Mouse (Mus musculus): ENCODE data around the gene Erbb3.

Erbb3 gene

GRCm38 (mm10) chr10:128613820-128614219 lies 24.4 kb upstream of the Erbb3 start:
- in situ Hi-C loops (cut with MboI; ENCODE audit: unreplicated experiment in 2 of 2), result loop anchor here (10.0 kb wide), 1 partner anchor 281 kb away; the partner anchor contains the start of gene Gdf11 (in 2 of the 2)

GRCm38 (mm10) chr10:128613154-128613440 lies 23.6 kb upstream of the Erbb3 start:
- in situ Hi-C loops (cut with MboI; ENCODE audit: unreplicated experiment in 2 of 2), result loop anchor here (10.0 kb wide), 1 partner anchor 282 kb away; the partner anchor contains the start of gene Gdf11 (in 2 of the 2)

- in situ Hi-C loops (cut with MboI; ENCODE audit: unreplicated experiment in 2 of 2), result loop anchor here (10.0 kb wide), 1 partner anchor 282 kb away; the partner anchor contains the start of gene Gdf11 (in 2 of the 2)
These were observed 23.1 kb upstream of the Erbb3 start for GRCm38 (mm10) chr10:128612433-128613153.

- in situ Hi-C loops (cut with MboI; ENCODE audit: unreplicated experiment in 2 of 2), result loop anchor here in 1 of 2 experiments (5.0 kb wide), 1 partner anchor 44 kb away; no protein-coding TSS in a partner anchor
These were observed 17.0 kb upstream of the Erbb3 start for GRCm38 (mm10) chr10:128606483-128606882.

- in situ Hi-C loops (cut with MboI; ENCODE audit: unreplicated experiment in 2 of 2), result loop anchor here in 1 of 2 experiments (5.0 kb wide), 1 partner anchor 40 kb away; no protein-coding TSS in a partner anchor
These were observed 13.1 kb upstream of the Erbb3 start for GRCm38 (mm10) chr10:128602470-128603128.

GRCm38 (mm10) chr10:128601499-128601898 lies 12.0 kb upstream of the Erbb3 start:
- in situ Hi-C loops (cut with MboI; ENCODE audit: unreplicated experiment in 2 of 2), result loop anchor here in 1 of 2 experiments (5.0 kb wide), 1 partner anchor 39 kb away; no protein-coding TSS in a partner anchor

- in situ Hi-C loops (cut with MboI; ENCODE audit: unreplicated experiment in 2 of 2), result no loop called here
These were observed 9.0 kb upstream of the Erbb3 start for GRCm38 (mm10) chr10:128598476-128598875.

GRCm38 (mm10) chr10:128592797-128593196 lies 3.3 kb upstream of the Erbb3 start:
- in situ Hi-C loops (cut with MboI; ENCODE audit: unreplicated experiment in 2 of 2), result no loop called here

- in situ Hi-C loops (cut with MboI; ENCODE audit: unreplicated experiment in 2 of 2), result no loop called here
These were observed 2.0 kb upstream of the Erbb3 start for GRCm38 (mm10) chr10:128591436-128591835.

- in situ Hi-C loops (cut with MboI; ENCODE audit: unreplicated experiment in 2 of 2), result no loop called here
These were observed 790 bp upstream of the Erbb3 start for GRCm38 (mm10) chr10:128590193-128590690.

GRCm38 (mm10) chr10:128588775-128589463 lies 533 bp downstream of the Erbb3 start:
- in situ Hi-C loops (cut with MboI; ENCODE audit: unreplicated experiment in 2 of 2), result no loop called here

- in situ Hi-C loops (cut with MboI; ENCODE audit: unreplicated experiment in 2 of 2), result no loop called here
These were observed 1.3 kb downstream of the Erbb3 start for GRCm38 (mm10) chr10:128588136-128588535.

- in situ Hi-C loops (cut with MboI; ENCODE audit: unreplicated experiment in 2 of 2), result no loop called here
These were observed 1.8 kb downstream of the Erbb3 start for GRCm38 (mm10) chr10:128587697-128588096.

GRCm38 (mm10) chr10:128587120-128587519 lies 2.3 kb downstream of the Erbb3 start:
- in situ Hi-C loops (cut with MboI; ENCODE audit: unreplicated experiment in 2 of 2), result no loop called here

- in situ Hi-C loops (cut with MboI; ENCODE audit: unreplicated experiment in 2 of 2), result no loop called here
These were observed 2.9 kb downstream of the Erbb3 start for GRCm38 (mm10) chr10:128586546-128586945.

- in situ Hi-C loops (cut with MboI; ENCODE audit: unreplicated experiment in 2 of 2), result no loop called here
These were observed 5.1 kb downstream of the Erbb3 start for GRCm38 (mm10) chr10:128584386-128584785.

- in situ Hi-C loops (cut with MboI; ENCODE audit: unreplicated experiment in 2 of 2), result no loop called here
These were observed 5.8 kb downstream of the Erbb3 start for GRCm38 (mm10) chr10:128583644-128584043.

GRCm38 (mm10) chr10:128579731-128580130 lies 9.7 kb downstream of the Erbb3 start:
- in situ Hi-C loops (cut with MboI; ENCODE audit: unreplicated experiment in 2 of 2), result no loop called here

- in situ Hi-C loops (cut with MboI; ENCODE audit: unreplicated experiment in 2 of 2), result no loop called here
These were observed 10.2 kb downstream of the Erbb3 start for GRCm38 (mm10) chr10:128579298-128579697.

- in situ Hi-C loops (cut with MboI; ENCODE audit: unreplicated experiment in 2 of 2), result no loop called here
These were observed 11.1 kb downstream of the Erbb3 start for GRCm38 (mm10) chr10:128578330-128578729.

GRCm38 (mm10) chr10:128575063-128575462 lies 14.4 kb downstream of the Erbb3 start:
- in situ Hi-C loops (cut with MboI; ENCODE audit: unreplicated experiment in 2 of 2), result no loop called here

Measured in v-Abl transformed pro-B cells (cell line).